Mouse (Mus musculus) testis, adult 2 months (tissue): Measurements from ENCODE around the gene Ubl4b.

ENCODE experiments used
- CTCF ChIP-seq: fragments of 200-500 bp; IDR thresholded peaks from 2 replicates; pipeline ENCODE4 v1.5.1; 2012; ENCODE audit warnings: low read depth, mild to moderate bottlenecking, inconsistent platforms, low read length, moderate library complexity; ENCODE audit not compliant: control insufficient read depth, insufficient read depth, insufficient replicate concordance
- POLR2A ChIP-seq: fragments of 200-500 bp; IDR thresholded peaks from 2 replicates; pipeline ENCODE4 v1.6.1; 2012; ENCODE audit warnings: low read depth, mild to moderate bottlenecking, inconsistent platforms, low read length, moderate library complexity; ENCODE audit not compliant: control insufficient read depth

DNA sequence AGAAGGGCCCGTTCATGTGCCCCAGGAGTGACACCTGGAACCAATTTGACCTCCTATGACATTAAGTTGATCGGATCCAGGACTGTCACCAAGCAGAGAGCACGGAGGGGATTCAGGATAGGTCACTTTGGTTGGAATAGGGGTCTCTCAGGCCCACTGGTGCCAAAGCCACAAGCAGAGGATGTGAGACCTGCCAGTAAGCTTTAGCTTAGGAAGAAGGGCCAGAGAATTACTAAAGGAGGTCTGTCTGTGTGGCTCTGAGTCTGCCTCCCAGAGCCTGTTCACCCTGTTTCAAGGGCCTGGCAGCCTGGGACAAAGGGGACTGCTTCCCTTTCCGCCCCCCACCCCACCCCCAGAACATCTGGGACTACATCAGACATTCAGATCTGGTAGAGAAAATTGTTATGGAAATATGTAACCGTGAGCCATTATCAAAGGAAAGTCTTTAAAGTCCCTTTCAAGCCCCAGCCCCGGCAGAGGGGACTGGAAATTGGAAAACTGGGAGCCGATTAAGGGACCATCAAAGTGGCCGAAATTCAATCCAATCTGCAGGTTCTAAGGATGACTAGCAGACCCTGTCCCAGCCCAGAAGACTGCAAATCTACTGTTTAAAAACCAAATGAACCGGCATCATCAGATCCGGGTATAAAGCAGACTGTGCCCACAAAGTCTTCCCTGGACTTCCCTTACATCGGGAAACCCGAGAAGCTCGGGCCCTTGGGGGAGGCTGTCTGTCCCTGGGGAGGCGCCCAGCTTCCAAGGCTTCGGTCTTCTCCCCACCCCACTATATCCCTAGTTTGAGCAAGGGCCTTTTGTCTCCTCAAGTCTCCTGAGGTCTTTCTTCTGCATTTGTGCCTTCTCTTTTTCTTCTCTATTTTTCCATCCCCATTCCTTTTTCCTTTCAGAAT is 26.5 kb upstream of the Ubl4b start:
- TF ChIP-seq POLR2A (no peak), CTCF (no peak)
